Mouse (Mus musculus) liver, postnatal 0 days (tissue): ENCODE measurements around the gene Mid2. TPM values are rescaled to one million over a fixed set of nuclear protein-coding genes. Genes with fewer than 3 reads are reported as not detected.

Experiments
- ATAC-seq: fragments of 200-750 bp; cut with Nextera tagmentation; 2 replicates; pipeline ENCODE4 v1.8.0; 2017; ENCODE audit warnings: mild to moderate bottlenecking, moderate library complexity
- DNase-seq: peaks from one replicate; pipeline ENCODE4 v3.0.0-alpha.2; 2016
- H3K27ac ChIP-seq: fragments of 300-500 bp; sonication (generic); 2 replicates; pipeline ENCODE4 v1.5.1; 2014; ENCODE audit warnings: antibody characterized with exemption, moderate library complexity, mild to moderate bottlenecking, low read depth
- H3K27me3 ChIP-seq: fragments of 300-500 bp; sonication (generic); 2 replicates; pipeline ENCODE4 v1.6.1; 2014; ENCODE audit warnings: low read length, control low read depth, mixed read lengths; ENCODE audit not compliant: insufficient read depth
- H3K36me3 ChIP-seq: fragments of 300-500 bp; sonication (generic); replicated peaks from 2 replicates; pipeline ENCODE4 v1.6.1; 2014; ENCODE audit warnings: mild to moderate bottlenecking, control low read depth, low read length, moderate library complexity, mixed read lengths; ENCODE audit not compliant: insufficient read depth
- H3K4me1 ChIP-seq: fragments of 300-500 bp; sonication (generic); 2 replicates; pipeline ENCODE4 v1.6.1; 2014; ENCODE audit warnings: antibody characterized with exemption, mild to moderate bottlenecking, control low read depth; ENCODE audit not compliant: insufficient read depth
- H3K4me2 ChIP-seq: fragments of 300-500 bp; sonication (generic); 2 replicates; pipeline ENCODE4 v1.6.1; 2014; ENCODE audit warnings: low read depth, mild to moderate bottlenecking, low read length, moderate library complexity, mixed read lengths
- H3K4me3 ChIP-seq: fragments of 300-500 bp; sonication (generic); 2 replicates; pipeline ENCODE4 v1.5.1; 2014; ENCODE audit warnings: low read depth, low read length
- H3K9ac ChIP-seq: fragments of 300-500 bp; sonication (generic); replicated peaks from 2 replicates; pipeline ENCODE4 v1.6.1; 2014; ENCODE audit warnings: mild to moderate bottlenecking, moderate library complexity
- H3K9me3 ChIP-seq: fragments of 300-500 bp; sonication (generic); 2 replicates; pipeline ENCODE4 v1.6.1; 2016; ENCODE audit warnings: mild to moderate bottlenecking, control low read depth, low read length, mixed read lengths
- CTCF ChIP-seq: sonication (generic); IDR thresholded peaks from 2 replicates; pipeline ENCODE4 v1.5.1; 2016; ENCODE audit warnings: antibody characterized with exemption, low read depth
- EP300 ChIP-seq: IDR thresholded peaks from 2 replicates; pipeline ENCODE4 v1.6.1; 2016; ENCODE audit warnings: antibody characterized with exemption, low read depth, mild to moderate bottlenecking
- WGBS: fragments of 180-500 bp; shearing (Covaris S2); extraction: QIAGEN DNeasy Blood & Tissue Kit; methylation state at CpG from one replicate; pipeline ENCODE4 v1.1.7; 2014; ENCODE audit not compliant: insufficient replicate concordance; 5-methylcytosine and 5-hydroxymethylcytosine counted together
- polyA plus RNA-seq: library from polyadenylated mRNA; unstranded; fragments of >200 nt; fragmentation: Nextera tagmentation; extraction: Ambion mirVana; gene quantifications from 2 replicates; pipeline ENCODE4 v1.2.1, GENCODE M21; 2015

Gene Mid2
- polyA plus RNA-seq, 1 experiment from 2014 or later: 0.45 TPM

DNA sequence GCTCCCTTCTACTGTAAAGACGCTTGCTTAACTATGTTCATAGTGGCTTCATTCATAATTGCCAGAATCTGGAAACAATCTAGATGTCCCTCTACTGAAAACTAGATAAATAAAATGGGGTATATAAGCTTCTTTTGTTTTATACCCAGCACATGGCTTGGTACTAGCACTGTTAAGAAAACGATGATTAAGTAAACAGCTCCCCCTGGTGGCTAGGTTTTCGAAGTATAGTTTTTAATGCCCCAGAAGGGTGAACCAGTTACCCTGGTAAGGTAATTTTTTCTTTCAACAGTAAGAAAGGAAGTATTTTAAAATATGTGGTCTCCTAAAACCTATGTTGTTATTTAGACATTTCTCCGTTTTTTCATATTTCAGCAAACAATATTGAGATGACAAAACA, 58.0 kb downstream of the Mid2 start:
- no peak overlapping the region for H3K4me3 ChIP-seq
- ATAC-seq: no peak
- no peak overlapping the region for H3K4me2 ChIP-seq
- no peaks in the 10 kb centered on the region for H3K4me1 ChIP-seq
- H3K9me3 ChIP-seq: no peaks in the 10 kb centered on the region
- DNase-seq: peak; percentile 17
- H3K9ac ChIP-seq: no peak overlapping the region
- no peak overlapping the region for H3K27ac ChIP-seq
- TF ChIP-seq CTCF (peak; percentile 53), EP300 (no peak)
- WGBS: 29% methylated on average over 4 of the region's 4 CpGs
- no peaks in the 10 kb centered on the region for H3K36me3 ChIP-seq
- H3K27me3 ChIP-seq: peaks cover 3% of the 10 kb centered on the region; the same call in 1 of the 2 replicates

DNA sequence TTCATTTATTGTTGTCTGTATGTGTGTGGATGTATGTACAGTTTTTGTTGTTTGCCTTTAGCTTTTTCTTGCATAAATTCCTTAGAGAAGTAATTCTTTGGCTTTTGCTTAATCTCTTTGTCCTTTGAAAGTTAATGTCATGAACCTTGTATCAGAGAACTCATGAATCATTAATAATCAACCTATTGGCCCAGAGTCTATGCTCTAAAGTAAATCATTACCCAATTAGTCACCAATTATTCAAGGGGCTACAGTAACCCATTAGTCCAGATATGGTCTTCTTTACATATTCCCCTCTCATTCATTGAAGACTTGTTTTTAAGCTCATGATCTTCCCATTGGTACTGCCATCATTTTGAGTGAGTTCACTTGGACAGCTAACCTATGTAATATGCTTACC, 74.6 kb downstream of the Mid2 start:
- H3K4me2 ChIP-seq: no peak overlapping the region
- no peak for TF ChIP-seq CTCF
- no peak for TF ChIP-seq EP300
- no peaks in the 10 kb centered on the region for H3K4me1 ChIP-seq
- ATAC-seq: no peak
- no peak overlapping the region for H3K27ac ChIP-seq
- DNase-seq: no peak
- H3K9me3 ChIP-seq: no peaks in the 10 kb centered on the region
- H3K9ac ChIP-seq: no peak overlapping the region
- H3K27me3 ChIP-seq: peaks cover 3% of the 10 kb centered on the region; the same call in 1 of the 2 replicates
- H3K4me3 ChIP-seq: no peak overlapping the region
- H3K36me3 ChIP-seq: no peaks in the 10 kb centered on the region

DNA sequence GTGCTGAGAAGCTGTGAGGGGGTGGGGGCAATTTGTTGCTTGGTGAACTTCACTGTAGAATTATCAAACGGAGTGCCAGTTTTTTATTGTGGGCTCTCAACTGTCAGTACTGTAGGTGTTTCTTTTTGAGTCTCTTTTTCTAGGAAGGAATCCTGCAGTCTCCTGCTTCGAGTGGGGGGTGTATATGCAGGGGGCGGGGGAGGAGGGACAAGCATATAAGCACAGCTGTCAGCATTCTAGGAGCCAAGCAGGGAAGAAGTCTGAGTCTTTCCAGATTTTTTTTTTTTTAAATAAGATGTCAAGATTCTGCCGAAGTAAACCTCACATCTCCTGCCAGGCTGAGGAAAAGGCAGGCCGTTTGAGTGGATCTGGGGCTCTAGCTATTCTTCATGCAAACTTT, 78.8 kb downstream of the Mid2 start:
- no peaks in the 10 kb centered on the region for H3K4me1 ChIP-seq
- H3K4me3 ChIP-seq: no peak overlapping the region
- no peaks in the 10 kb centered on the region for H3K27me3 ChIP-seq
- DNase-seq (no peak), ATAC-seq (no peak)
- no peak overlapping the region for H3K4me2 ChIP-seq
- WGBS: 53% methylated on average over 5 of the region's 5 CpGs
- TF ChIP-seq EP300 (no peak), CTCF (no peak)
- H3K9me3 ChIP-seq: no peaks in the 10 kb centered on the region
- H3K9ac ChIP-seq: no peak overlapping the region
- no peak overlapping the region for H3K27ac ChIP-seq
- H3K36me3 ChIP-seq: no peaks in the 10 kb centered on the region

DNA sequence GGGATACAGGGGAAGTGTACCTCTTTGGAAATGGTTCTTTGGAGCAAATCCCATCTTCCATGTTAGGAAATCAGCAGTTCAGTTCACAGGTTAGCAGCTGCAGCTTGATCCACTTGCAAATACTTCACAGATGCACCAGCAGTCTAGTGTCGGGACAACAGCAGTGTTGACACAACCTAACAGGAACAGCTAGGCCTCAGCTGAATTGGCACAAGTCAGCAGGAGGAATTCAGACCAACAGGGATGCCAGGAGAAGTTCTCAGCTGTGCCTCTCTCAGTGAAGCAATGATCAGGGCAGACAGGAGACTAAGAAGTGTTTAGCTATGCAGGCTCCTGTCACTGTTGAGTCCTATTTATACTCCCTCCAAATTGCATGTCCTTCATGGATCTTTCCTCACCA, 105.4 kb downstream of the Mid2 start:
- Histone ChIP-seq H3K4me2 (no peak overlapping the region), H3K36me3 (no peaks in the 10 kb centered on the region), H3K9me3 (no peaks in the 10 kb centered on the region), H3K4me3 (no peak overlapping the region), H3K9ac (no peak overlapping the region), H3K4me1 (no peaks in the 10 kb centered on the region), H3K27me3 (peaks cover 2% of the 10 kb centered on the region; the same call in 1 of the 2 replicates), H3K27ac (no peak overlapping the region)
- ATAC-seq: no peak
- WGBS: 60% methylated on average over 1 of the region's 1 CpGs
- TF ChIP-seq CTCF (no peak), EP300 (no peak)
- DNase-seq: no peak

DNA sequence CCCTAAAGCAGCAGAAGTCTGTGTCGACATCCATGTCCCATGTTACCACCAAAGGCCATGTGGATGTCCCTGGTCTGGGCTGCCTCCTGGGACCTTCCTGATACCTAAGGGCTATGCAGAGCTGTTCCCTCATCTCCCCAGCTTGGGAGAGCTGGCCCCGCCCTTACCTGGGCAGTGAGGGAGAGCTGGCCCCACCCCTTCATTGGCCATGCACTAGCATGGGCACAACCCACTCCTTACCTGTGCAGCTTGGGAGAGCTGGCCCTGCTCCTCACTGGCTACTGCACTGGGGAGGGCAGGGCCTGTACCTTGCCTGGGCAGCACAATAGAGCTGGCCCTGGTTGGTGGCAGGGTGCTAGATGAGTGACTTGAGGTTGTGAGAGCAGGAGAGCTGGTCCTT, 140.9 kb downstream of the Mid2 start:
- Histone ChIP-seq H3K4me1 (no peaks in the 10 kb centered on the region), H3K4me3 (no peak overlapping the region), H3K27ac (no peak overlapping the region), H3K36me3 (no peaks in the 10 kb centered on the region), H3K9me3 (no peaks in the 10 kb centered on the region), H3K4me2 (no peak overlapping the region), H3K27me3 (0 out of 2 replicates have a peak, but pooled peaks cover 3% of the 10 kb centered on the region), H3K9ac (no peak overlapping the region)
- WGBS: 67% methylated on average over 2 of the region's 2 CpGs
- no peak for TF ChIP-seq CTCF
- no peak for TF ChIP-seq EP300
- DNase-seq (no peak), ATAC-seq (no peak)

DNA sequence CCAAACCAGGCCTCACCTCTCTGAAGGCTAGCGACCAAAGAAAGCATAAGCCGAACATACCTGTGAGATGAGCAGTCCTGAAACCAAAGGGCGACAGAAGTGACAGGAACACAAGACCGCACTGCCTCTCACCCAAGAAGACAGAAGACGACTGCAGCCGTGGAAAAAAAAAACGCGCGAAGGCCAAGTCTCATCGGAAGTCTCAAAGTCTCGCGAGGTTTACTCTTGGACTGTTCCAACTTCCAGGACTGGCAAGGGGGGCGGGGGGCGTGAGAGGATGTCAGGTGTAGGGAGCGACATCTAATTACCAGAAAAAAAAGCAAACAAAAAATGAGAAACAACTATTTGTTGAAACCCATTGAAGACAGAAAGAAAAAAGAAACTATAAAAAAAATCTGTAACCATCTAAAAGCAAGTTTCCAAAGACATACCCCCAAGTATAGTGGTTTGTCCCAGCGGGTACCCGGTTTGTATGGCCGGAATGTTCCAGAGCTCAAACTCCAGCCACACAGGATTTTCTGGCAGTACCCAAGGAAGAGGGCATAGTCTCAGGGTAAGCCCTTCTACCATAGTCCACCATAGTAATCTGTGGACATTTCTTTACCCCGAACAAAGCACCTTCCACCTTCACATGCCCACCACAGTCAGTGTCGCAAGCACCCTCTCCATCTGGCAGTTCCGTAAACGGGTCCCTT, 149.1 kb downstream of the Mid2 start, which contains the start of gene Tex13b:
Gene Tex13b, minus strand, starts transcription at position 122 of the 695 bp plus-strand sequence.
- H3K27me3 ChIP-seq: peaks cover 3% of the 10 kb centered on the region; the same call in 1 of the 2 replicates
- no peak within 1 kb of the TSS for H3K9ac ChIP-seq
- no peak within 1 kb of the TSS for H3K4me2 ChIP-seq
- no peak for TF ChIP-seq EP300
- no peak for TF ChIP-seq CTCF
- DNase-seq (no peak), ATAC-seq (no peak)
- H3K27ac ChIP-seq: no peak within 1 kb of the TSS
- H3K36me3 ChIP-seq: no peaks in the 10 kb centered on the region
- no peaks in the 10 kb centered on the region for H3K4me1 ChIP-seq
- H3K4me3 ChIP-seq: no peak within 1 kb of the TSS
- 89% methylated on average over 22 of the region's 22 CpGs for WGBS
- H3K9me3 ChIP-seq: no peaks in the 10 kb centered on the region

Other genes with a start within 250 kb of the Mid2 start
- gene Prps1, start 208.0 kb upstream of the Mid2 start, polyA plus RNA-seq: 19.2 and 20.2 TPM in 2 replicates
- 23.6 and 34.2 TPM in 2 replicates for gene Tsc22d3, start 63.9 kb upstream of the Mid2 start, polyA plus RNA-seq
- gene Tex13b, start 148.8 kb downstream of the Mid2 start, polyA plus RNA-seq: not detected in 2 replicates
- not detected in 2 replicates for gene Vsig1, start 243.0 kb downstream of the Mid2 start, polyA plus RNA-seq